Mouse (Mus musculus) thymus, postnatal 0 days (tissue): ENCODE data around the gene Acr. TPM values are rescaled to one million over a fixed set of nuclear protein-coding genes. Genes with fewer than 3 reads are reported as not detected.

Experiments
- DNase-seq: peaks from one replicate; pipeline ENCODE4 v3.0.0-alpha.2; 2015; ENCODE audit warnings: low spot score
- polyA plus RNA-seq: library from polyadenylated mRNA; unstranded; fragments of >200 nt; fragmentation: Nextera tagmentation; extraction: Ambion mirVana; gene quantifications from 2 replicates; pipeline ENCODE4 v1.2.1, GENCODE M21; 2015

Gene Acr
- polyA plus RNA-seq, 1 experiment from 2014 or later, result not detected

- peak; percentile 35 for DNase-seq
Observed at GRCm38 (mm10) chr15:89622312-89622958, 54.3 kb downstream of the Acr start.

- no peak for DNase-seq
Observed at GRCm38 (mm10) chr15:89622959-89623625, 55.0 kb downstream of the Acr start.

- peak; percentile 55 for DNase-seq
Observed at GRCm38 (mm10) chr15:89623626-89623959, 55.5 kb downstream of the Acr start.

Other genes with a start within 250 kb of the Acr start
- gene Adm2, start 245.6 kb upstream of the Acr start, polyA plus RNA-seq, result 0.57 and 0.75 TPM in 2 replicates
- not detected in 2 replicates for gene Miox, start 233.9 kb upstream of the Acr start, polyA plus RNA-seq
- gene Lmf2, start 212.7 kb upstream of the Acr start, polyA plus RNA-seq, result 40.5 and 42.9 TPM in 2 replicates
- 175 and 195 TPM in 2 replicates for gene Ncaph2, start 212.6 kb upstream of the Acr start, polyA plus RNA-seq
- gene Sco2, start 194.5 kb upstream of the Acr start, polyA plus RNA-seq, result 9.0 and 9.2 TPM in 2 replicates
- gene Tymp, start 191.3 kb upstream of the Acr start, polyA plus RNA-seq, result 1.9 and 2.1 TPM in 2 replicates
- 2.9 and 4.5 TPM in 2 replicates for gene Odf3b, start 189.0 kb upstream of the Acr start, polyA plus RNA-seq
- gene Klhdc7b, start 183.4 kb upstream of the Acr start, polyA plus RNA-seq, result not detected in 2 replicates
- gene Syce3, start 157.8 kb upstream of the Acr start, polyA plus RNA-seq, result not detected in 2 replicates
- 0.46 and 0.96 TPM in 2 replicates for gene Cpt1b, start 142.5 kb upstream of the Acr start, polyA plus RNA-seq
- 2.5 and 5.1 TPM in 2 replicates for gene C730034F03Rik, start 138.7 kb upstream of the Acr start, polyA plus RNA-seq
- not detected in 2 replicates for gene Gm44502, start 138.6 kb upstream of the Acr start, polyA plus RNA-seq
- 62.6 and 70.8 TPM in 2 replicates for gene Chkb, start 138.4 kb upstream of the Acr start, polyA plus RNA-seq
- gene Mapk8ip2, start 114.4 kb upstream of the Acr start, polyA plus RNA-seq, result 0.08 TPM in 1 of 2 replicates, not detected in the other
- gene Arsa, start 90.9 kb upstream of the Acr start, polyA plus RNA-seq, result 9.0 and 9.4 TPM in 2 replicates
- 0.23 and 0.39 TPM in 2 replicates for gene Shank3, start 68.7 kb upstream of the Acr start, polyA plus RNA-seq
- 13.0 and 15.7 TPM in 2 replicates for gene Rabl2, start 23.6 kb downstream of the Acr start, polyA plus RNA-seq